Mouse (Mus musculus) cerebellum, adult 2 months (tissue): ENCODE data around the gene Adamts17.

ENCODE experiments used
- CTCF ChIP-seq: fragments of 200-500 bp; IDR thresholded peaks from 2 replicates; pipeline ENCODE4 v1.5.1; 2011; ENCODE audit warnings: low read depth, mild to moderate bottlenecking, control low read depth, low read length, moderate library complexity, borderline replicate concordance; ENCODE audit not compliant: insufficient read depth
- POLR2A ChIP-seq: fragments of 200-500 bp; IDR thresholded peaks from 2 replicates; pipeline ENCODE4 v1.6.1; 2011; ENCODE audit warnings: low read length, control low read depth, borderline replicate concordance; ENCODE audit not compliant: insufficient read depth

DNA sequence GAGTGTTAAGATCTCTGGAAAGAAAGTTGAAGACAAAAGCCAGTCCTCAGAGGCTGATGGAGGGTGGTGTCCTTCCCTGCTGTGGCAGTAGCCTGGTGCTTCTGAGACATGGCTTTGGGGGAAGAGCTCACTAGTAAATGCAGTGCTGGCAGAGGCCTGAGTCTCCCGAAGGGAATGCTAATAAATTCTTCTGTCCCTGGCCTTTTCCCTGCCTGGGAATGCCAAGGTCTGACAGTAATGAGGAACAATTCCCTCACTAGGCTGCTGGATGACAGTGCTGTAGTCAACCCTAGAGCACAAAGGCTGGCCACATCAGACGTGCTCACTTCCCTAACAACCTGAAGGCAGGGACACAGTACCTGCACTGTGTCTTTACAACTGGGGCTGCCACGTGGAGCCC is 313.1 kb downstream of the Adamts17 start:
- no peak for TF ChIP-seq CTCF
- TF ChIP-seq POLR2A: no peak
